Mouse (Mus musculus) intestine, postnatal 0 days (tissue): ENCODE data around the gene Olfr1458. TPM values are rescaled to one million over a fixed set of nuclear protein-coding genes. Genes with fewer than 3 reads are reported as not detected.

Source experiments
- ATAC-seq: fragments of 200-750 bp; cut with Nextera tagmentation; 2 replicates; pipeline ENCODE4 v1.8.0; 2017; ENCODE audit warnings: mild to moderate bottlenecking, moderate TSS enrichment, moderate library complexity
- H3K27ac ChIP-seq: fragments of 300-500 bp; sonication (generic); 2 replicates; pipeline ENCODE4 v1.5.1; 2014; ENCODE audit warnings: mild to moderate bottlenecking, low read depth, low read length, moderate library complexity
- H3K27me3 ChIP-seq: fragments of 300-500 bp; sonication (generic); replicated peaks from 2 replicates; pipeline ENCODE4 v1.6.1; 2014; ENCODE audit warnings: low read length, mixed read lengths; ENCODE audit not compliant: control insufficient read depth, insufficient read depth
- H3K36me3 ChIP-seq: fragments of 300-500 bp; sonication (generic); 2 replicates; pipeline ENCODE4 v1.6.1; 2014; ENCODE audit warnings: mild to moderate bottlenecking, moderate library complexity; ENCODE audit not compliant: control insufficient read depth, insufficient read depth
- H3K4me1 ChIP-seq: fragments of 300-500 bp; sonication (generic); replicated peaks from 2 replicates; pipeline ENCODE4 v1.6.1; 2014; ENCODE audit warnings: antibody characterized with exemption, low read length, mixed read lengths; ENCODE audit not compliant: control insufficient read depth, insufficient read depth
- H3K4me2 ChIP-seq: fragments of 300-500 bp; sonication (generic); replicated peaks from 2 replicates; pipeline ENCODE4 v1.6.1; 2014; ENCODE audit warnings: low read depth, mild to moderate bottlenecking, moderate library complexity
- H3K4me3 ChIP-seq: fragments of 300-500 bp; sonication (generic); 2 replicates; pipeline ENCODE4 v1.5.1; 2014; ENCODE audit warnings: low read depth, low read length
- H3K9ac ChIP-seq: fragments of 300-500 bp; sonication (generic); 2 replicates; pipeline ENCODE4 v1.6.1; 2014; ENCODE audit warnings: mild to moderate bottlenecking, low read depth, low read length
- H3K9me3 ChIP-seq: fragments of 300-500 bp; sonication (generic); 2 replicates; pipeline ENCODE4 v1.6.1; 2016; ENCODE audit warnings: mixed run types; ENCODE audit not compliant: control insufficient read depth
- CTCF ChIP-seq: sonication (generic); IDR thresholded peaks from 2 replicates; pipeline ENCODE4 v1.5.1; 2016; ENCODE audit warnings: low read depth, mild to moderate bottlenecking, control low read depth, antibody characterized with exemption, moderate library complexity
- WGBS: fragments of 180-500 bp; shearing (Covaris S2); extraction: QIAGEN DNeasy Blood & Tissue Kit; methylation state at CpG from one replicate; pipeline ENCODE4 v1.1.7; 2014; 5-methylcytosine and 5-hydroxymethylcytosine counted together
- polyA plus RNA-seq: library from polyadenylated mRNA; unstranded; fragments of >200 nt; fragmentation: Nextera tagmentation; extraction: Ambion mirVana; gene quantifications from 2 replicates; pipeline ENCODE4 v1.2.1, GENCODE M21; 2015

The Olfr1458 gene
- not detected in 2 replicates for polyA plus RNA-seq

DNA sequence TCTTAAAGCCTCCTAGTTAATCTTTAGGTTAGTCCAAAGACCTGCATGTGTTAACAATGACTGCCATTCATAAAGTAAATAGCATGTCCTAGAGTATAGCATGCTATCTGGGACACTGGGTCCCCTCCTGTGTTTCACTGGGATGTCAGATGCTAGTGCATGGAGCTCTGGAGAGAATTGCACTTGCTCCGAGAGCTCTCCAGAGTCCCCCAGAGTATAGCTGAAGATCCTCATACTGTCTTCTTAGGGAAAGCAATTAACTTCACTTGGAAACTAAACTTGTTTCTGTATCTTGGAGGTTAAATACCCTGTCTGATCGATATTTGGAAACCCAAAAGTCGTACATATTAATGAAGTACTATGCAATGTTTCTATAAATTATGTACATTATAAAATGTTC, at the start of gene Olfr1458:
Gene Olfr1458 (minus strand): TSS at position 101 of the 400 bp plus-strand sequence.
- H3K4me1 ChIP-seq: no peaks in the 10 kb centered on the region
- no peak within 1 kb of the TSS for H3K4me3 ChIP-seq
- H3K4me2 ChIP-seq: no peak within 1 kb of the TSS
- no peaks in the 10 kb centered on the region for H3K27me3 ChIP-seq
- H3K27ac ChIP-seq: no peak within 1 kb of the TSS
- 76% methylated on average over 3 of the region's 3 CpGs for WGBS
- H3K9ac ChIP-seq: no peak within 1 kb of the TSS
- TF ChIP-seq CTCF: no peak
- no peak for ATAC-seq
- 0 out of 2 replicates have a peak, but pooled peaks cover 2% of the 10 kb centered on the region for H3K9me3 ChIP-seq
- H3K36me3 ChIP-seq: no peaks in the 10 kb centered on the region

DNA sequence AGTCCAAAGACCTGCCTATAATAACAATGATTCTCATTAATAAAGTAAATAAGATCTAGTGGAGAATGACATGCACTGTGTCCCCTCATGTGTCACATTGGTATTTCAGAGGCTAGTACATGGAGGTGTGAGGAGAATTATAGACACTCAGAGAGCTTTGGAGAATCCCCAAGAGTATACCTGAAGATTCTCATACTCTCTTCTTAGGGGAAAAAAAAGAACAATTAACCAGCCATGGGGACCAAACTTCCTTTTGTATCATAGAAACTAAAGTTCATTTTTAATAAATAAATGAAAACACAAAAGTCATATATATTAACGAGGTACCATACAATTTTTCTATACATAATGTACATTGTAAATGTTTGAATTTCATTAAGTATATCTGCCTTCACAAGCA, 42.9 kb upstream of the Olfr1458 start, which contains the start of gene Olfr1459:
Gene Olfr1459 (minus strand): TSS at position 101 of the 400 bp plus-strand sequence.
- Histone ChIP-seq H3K36me3 (no peaks in the 10 kb centered on the region), H3K4me2 (no peak within 1 kb of the TSS), H3K27me3 (no peaks in the 10 kb centered on the region), H3K4me3 (no peak within 1 kb of the TSS), H3K9ac (no peak within 1 kb of the TSS), H3K9me3 (no peaks in the 10 kb centered on the region), H3K27ac (no peak within 1 kb of the TSS), H3K4me1 (no peaks in the 10 kb centered on the region)
- TF ChIP-seq CTCF: no peak
- 84% methylated on average over 1 of the region's 1 CpGs for WGBS
- no peak for ATAC-seq

DNA sequence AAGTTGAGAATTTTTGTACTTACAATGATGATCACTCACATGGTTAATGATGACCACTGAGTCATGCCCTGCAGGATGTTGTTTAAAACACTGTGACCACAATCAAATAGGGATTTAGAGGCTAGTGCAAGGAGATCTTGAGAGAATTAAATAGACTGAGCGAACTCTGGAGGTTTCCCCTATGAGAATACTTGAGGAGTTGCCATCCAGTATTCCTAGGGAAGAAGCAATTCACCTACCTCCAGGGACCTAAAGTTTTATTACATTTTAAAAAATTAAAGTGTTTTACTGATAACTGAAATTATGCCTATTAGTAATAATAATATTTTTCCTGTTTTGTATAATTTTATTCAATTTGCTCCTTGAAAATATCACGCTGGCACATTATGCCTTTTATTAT, 8.8 kb downstream of the Olfr1458 start, which contains the start of gene Olfr1457:
Gene Olfr1457 (minus strand): TSS at position 101 of the 400 bp plus-strand sequence.
- no peaks in the 10 kb centered on the region for H3K4me1 ChIP-seq
- H3K9ac ChIP-seq: no peak within 1 kb of the TSS
- WGBS: 70% methylated on average over 2 of the region's 2 CpGs
- no peak within 1 kb of the TSS for H3K27ac ChIP-seq
- H3K4me3 ChIP-seq: no peak within 1 kb of the TSS
- no peaks in the 10 kb centered on the region for H3K27me3 ChIP-seq
- ATAC-seq: no peak
- H3K9me3 ChIP-seq: 0 out of 2 replicates have a peak, but pooled peaks cover 5% of the 10 kb centered on the region
- H3K36me3 ChIP-seq: no peaks in the 10 kb centered on the region
- no peak for TF ChIP-seq CTCF
- H3K4me2 ChIP-seq: no peak within 1 kb of the TSS

DNA sequence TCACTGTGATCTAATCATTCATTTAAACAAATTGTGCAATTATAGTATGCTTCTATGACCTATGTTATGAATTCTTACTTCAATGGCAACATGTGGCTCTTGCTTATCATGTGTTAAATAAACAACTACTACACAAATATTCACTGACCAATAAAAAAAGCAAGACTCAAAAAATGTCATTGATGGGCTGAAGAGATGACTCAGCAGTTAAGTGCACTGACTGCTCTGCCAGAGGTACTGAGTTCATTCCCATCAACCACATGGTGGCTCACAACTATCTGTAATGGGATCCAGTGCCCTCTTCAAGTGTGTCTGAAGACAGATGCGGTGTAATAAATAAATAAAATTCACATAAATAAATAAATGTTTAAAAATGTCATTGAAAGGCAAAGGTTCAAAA, 12.7 kb downstream of the Olfr1458 start:
- Histone ChIP-seq H3K4me1 (no peaks in the 10 kb centered on the region), H3K9ac (no peak overlapping the region), H3K9me3 (0 out of 2 replicates have a peak, but pooled peaks cover 6% of the 10 kb centered on the region), H3K27ac (no peak overlapping the region), H3K4me3 (no peak overlapping the region), H3K4me2 (no peak overlapping the region), H3K27me3 (no peaks in the 10 kb centered on the region), H3K36me3 (no peaks in the 10 kb centered on the region)
- 78% methylated on average over 1 of the region's 1 CpGs for WGBS
- no peak for TF ChIP-seq CTCF
- no peak for ATAC-seq

DNA sequence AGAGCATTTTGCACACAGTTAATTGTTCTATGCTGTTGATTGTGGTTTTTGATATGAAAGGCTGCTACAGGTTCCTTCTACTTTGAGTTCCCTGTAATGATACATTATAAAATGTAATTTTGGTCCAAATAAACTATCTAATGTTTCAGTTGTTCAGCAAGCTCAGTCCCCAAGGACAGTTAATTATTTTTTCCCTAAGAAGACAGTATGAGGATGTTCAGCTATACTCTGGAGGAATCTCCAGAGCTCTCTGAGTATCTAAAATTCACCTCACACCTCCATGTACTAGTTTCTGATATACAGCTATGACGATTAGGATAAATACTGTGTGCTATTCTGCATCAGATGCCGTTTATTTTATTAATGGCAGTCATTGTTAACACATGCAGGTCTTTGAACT, 46.3 kb downstream of the Olfr1458 start, which contains the start of gene Olfr1454:
Gene Olfr1454 (plus strand): TSS at position 301 of the 400 bp plus-strand sequence.
- Histone ChIP-seq H3K27ac (no peak within 1 kb of the TSS), H3K4me3 (no peak within 1 kb of the TSS), H3K4me2 (no peak within 1 kb of the TSS), H3K9ac (no peak within 1 kb of the TSS), H3K36me3 (no peaks in the 10 kb centered on the region), H3K27me3 (no peaks in the 10 kb centered on the region), H3K4me1 (no peaks in the 10 kb centered on the region), H3K9me3 (no peaks in the 10 kb centered on the region)
- no peak for TF ChIP-seq CTCF
- no peak for ATAC-seq
- 70% methylated on average over 2 of the region's 2 CpGs for WGBS

Other genes with a start within 250 kb of the Olfr1458 start
- gene Olfr1444, start 249.5 kb downstream of the Olfr1458 start, polyA plus RNA-seq: not detected in 2 replicates
- gene Olfr1445, start 222.9 kb downstream of the Olfr1458 start, polyA plus RNA-seq: not detected in 2 replicates
- gene Olfr1446, start 213.3 kb downstream of the Olfr1458 start, polyA plus RNA-seq: not detected in 2 replicates
- gene Olfr1447, start 203.0 kb downstream of the Olfr1458 start, polyA plus RNA-seq: not detected in 2 replicates
- not detected in 2 replicates for gene Olfr1448, start 182.4 kb downstream of the Olfr1458 start, polyA plus RNA-seq
- not detected in 2 replicates for gene Olfr1449, start 175.9 kb downstream of the Olfr1458 start, polyA plus RNA-seq
- gene Olfr1450, start 156.5 kb downstream of the Olfr1458 start, polyA plus RNA-seq: not detected in 2 replicates
- gene Olfr1451, start 111.8 kb downstream of the Olfr1458 start, polyA plus RNA-seq: not detected in 2 replicates
- not detected in 2 replicates for gene Olfr1453, start 78.4 kb downstream of the Olfr1458 start, polyA plus RNA-seq
- not detected in 2 replicates for gene Olfr1454, start 46.2 kb downstream of the Olfr1458 start, polyA plus RNA-seq
- not detected in 2 replicates for gene Olfr1457, start 8.9 kb downstream of the Olfr1458 start, polyA plus RNA-seq
- not detected in 2 replicates for gene Olfr1459, start 42.8 kb upstream of the Olfr1458 start, polyA plus RNA-seq
- not detected in 2 replicates for gene Olfr1461, start 56.2 kb upstream of the Olfr1458 start, polyA plus RNA-seq
- gene Olfr1462, start 79.0 kb upstream of the Olfr1458 start, polyA plus RNA-seq: not detected in 2 replicates
- gene Olfr1463, start 124.6 kb upstream of the Olfr1458 start, polyA plus RNA-seq: not detected in 2 replicates
- gene Olfr1465, start 208.8 kb upstream of the Olfr1458 start, polyA plus RNA-seq: not detected in 2 replicates
- gene Olfr1466, start 232.1 kb upstream of the Olfr1458 start, polyA plus RNA-seq: not detected in 2 replicates